Mouse (Mus musculus) right cerebral cortex, adult 2 months (tissue): ENCODE measurements at regions not wholly inside any gene's neighbourhood (a gene's known extent, or its start where the extent isn't known, plus 50 kb on each side); places are given as distances from the start of the nearest gene placed in this dataset.

Experiments
- DNase-seq, 2 experiments: peaks; one replicate each; pipeline ENCODE4 v3.0.0; 2021 to 2022; ENCODE audit warnings: low spot score in 2 of 2

DNA sequence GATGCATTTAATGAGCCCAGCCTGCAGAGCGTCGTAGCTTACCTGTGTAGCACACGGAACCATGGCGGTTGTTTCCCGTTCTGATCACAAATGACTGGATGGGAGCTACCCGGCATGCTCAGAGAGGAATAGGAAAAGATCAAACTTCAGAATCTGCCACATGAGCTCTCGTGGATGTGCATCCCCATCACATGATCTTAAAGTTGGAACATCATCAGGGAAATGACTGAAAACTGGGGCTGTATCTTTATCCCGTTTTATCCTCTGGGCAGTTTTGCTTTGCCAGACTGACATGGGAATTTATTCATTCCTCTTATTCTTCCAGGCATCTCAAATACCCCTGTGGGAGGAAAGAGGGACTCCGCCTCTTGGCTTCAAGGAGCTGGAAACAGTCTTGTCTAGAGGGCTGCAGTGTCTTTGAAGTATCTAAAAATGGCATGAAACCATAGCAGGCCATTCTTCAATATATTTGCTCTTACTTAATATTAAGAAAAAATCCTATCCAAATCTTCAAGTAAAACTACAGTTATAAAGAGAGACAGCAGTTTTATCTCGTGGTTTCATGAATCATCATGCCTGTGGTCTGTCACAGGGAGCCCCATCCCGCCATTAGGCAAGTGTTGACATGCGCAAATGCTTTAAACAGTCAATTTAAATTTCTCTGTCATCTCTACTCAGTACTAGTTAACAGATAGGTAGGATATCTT lies 339.4 kb downstream of the Foxo1 start:
- DNase-seq: no peak

DNA sequence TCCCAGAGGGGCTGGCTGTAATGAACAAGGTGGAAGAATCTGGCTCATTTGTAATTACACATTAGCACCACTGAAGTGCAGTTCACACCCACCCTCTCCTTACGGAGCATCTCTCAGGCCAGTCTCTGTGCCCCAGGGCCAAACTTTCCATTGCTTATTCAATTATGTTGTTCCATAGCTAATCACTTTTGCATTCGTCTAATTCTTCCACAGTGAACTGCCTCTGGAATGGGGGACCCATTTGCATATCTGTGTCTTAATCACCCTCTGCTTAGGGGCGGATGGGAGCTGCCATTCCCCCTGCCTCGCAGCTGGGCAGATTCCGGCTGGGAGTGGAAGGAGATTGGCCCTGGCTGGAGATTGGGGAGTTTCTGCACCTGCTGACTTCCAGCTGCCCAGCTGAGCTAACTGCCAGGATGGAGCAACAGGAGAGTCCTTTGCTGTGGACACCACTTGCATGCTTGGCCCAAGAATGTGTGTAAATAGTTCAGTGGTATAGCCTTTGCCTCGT lies 337.2 kb downstream of the Foxo1 start:
- DNase-seq: no peak

DNA sequence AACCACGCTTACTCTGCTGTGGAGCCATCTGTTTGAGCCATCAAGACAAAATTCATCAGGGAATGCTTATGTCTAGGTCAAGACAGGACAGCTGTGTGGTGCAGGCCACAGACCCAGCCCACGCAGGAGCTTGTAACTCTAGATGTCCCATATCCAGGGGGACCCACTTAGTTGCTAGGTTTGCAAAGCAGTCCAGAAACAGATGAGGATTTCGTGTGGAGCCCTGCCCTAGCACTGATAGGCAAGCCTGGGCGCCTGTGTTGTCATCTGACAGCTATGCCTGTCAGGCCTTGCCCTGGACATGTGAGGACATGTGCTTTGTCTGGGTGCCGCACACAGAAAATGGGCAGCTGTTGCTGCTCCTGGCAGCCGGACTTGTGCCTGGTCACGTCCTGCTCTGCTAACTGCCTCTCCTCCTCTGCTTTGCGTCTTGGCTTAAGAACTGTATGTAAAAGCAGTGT lies 335.1 kb downstream of the Foxo1 start:
- no peak for DNase-seq

DNA sequence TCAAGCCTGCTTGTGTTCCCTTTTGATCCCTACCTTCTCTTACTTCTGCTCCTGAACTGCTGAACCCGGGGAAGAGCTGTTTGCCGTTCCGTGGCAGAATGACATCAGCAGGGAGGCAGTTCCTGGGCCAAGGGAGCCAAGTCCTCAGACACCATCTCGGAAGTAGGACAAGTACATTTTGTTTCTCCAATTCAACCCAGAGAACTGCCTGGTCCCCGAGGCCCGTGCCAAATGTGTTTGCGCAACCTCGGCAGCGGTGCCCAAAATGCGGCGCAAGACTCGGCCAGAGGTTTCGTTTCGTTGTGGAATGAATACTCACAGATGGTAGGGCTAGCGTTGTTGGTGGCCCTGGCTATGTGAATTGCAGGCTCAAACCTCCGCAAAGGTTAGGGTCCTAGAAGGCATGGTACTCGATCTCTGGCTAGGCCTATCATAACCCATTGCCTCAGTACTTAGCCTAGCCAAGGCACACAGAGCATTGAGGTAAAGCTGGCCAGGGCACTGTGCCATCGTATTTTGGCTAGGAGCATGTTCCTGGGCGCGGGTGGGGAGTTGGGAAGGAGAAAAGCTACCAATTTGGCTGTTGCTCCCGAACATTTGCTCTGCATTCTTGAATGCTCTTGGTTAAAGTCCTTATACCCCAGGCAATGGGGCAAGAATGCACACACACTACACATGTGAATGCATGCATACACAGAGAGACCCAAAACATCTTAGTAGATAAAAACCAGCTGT lies 333.0 kb downstream of the Foxo1 start:
- DNase-seq: peak; percentile 34 to 63

DNA sequence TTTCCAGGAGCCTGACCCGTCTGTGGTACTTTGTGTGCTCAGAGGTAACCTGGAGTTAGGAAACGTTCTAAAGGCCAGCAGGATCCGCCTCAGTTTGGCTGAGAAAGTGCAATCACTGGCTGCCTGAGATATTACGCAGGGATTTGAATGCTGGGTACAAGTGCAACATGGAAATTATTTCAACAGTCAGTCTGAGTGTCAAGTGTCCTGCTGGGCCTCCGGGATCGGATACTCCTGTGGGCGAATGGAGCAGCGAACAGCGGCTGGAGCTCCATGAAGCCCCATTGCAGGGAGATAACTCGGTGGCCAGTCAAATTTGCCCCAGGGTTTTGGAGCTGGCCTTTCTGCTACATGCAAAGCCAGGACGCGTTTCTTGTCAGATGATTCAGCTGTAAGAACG lies 332.4 kb downstream of the Foxo1 start:
- no peak for DNase-seq

DNA sequence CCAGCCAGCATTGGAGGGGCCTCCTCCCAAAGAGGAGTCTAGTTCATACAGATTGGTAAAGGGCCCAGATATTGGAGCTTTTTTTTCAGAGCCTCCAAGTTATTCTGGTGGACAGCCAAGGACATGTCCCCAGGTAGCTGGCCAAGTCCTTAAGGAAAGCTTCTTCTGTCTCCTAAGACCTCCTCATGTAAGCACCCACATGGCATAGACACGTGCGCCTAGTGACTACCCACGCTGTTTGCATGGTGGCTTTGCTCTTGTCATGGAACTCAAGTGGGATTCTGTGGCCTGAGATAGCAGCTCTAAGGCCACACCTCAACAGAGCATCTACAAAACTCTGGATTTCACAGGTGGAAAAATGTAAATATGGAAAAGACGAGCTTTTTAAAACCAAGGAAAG lies 332.0 kb downstream of the Foxo1 start:
- DNase-seq: no peak

DNA sequence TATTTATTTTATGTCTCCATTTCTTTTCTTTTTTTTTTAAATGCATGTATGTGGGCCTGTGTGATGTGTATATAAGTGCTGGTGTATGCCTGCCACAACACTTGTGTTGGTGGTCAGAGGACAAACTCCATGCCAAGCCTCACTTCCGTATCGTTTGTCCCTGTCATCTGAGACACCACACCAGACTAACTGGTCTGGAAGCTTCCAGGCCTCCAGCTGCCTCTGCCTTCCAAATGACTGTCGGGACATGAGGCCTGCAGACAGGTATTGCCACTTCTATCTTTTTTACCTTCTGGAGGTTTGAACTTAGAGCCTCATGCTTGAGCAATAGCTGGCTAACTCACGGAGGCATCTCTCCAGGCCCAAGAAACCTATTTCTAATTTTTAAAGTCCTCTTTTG lies 318.3 kb downstream of the Foxo1 start:
- no peak for DNase-seq

DNA sequence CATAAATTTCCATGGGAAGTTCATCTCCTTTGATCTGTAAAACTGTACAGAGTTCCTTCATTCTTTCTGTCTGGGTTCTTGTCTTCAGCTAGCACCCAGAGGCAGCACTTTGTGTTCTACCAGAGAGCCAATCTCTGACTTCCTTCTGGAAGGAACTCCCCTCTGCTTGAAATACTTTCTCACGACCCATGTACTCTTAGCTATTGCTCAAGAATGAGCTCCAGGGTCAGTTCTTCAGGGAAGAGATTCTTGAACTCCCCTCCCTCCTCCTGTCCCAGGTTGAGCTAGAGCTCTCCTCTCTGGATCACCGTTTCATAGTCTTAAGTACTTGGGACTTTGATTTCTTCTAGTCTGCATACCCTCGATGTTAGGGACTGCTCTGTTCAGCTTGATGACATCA lies 311.8 kb downstream of the Foxo1 start:
- DNase-seq: no peak

DNA sequence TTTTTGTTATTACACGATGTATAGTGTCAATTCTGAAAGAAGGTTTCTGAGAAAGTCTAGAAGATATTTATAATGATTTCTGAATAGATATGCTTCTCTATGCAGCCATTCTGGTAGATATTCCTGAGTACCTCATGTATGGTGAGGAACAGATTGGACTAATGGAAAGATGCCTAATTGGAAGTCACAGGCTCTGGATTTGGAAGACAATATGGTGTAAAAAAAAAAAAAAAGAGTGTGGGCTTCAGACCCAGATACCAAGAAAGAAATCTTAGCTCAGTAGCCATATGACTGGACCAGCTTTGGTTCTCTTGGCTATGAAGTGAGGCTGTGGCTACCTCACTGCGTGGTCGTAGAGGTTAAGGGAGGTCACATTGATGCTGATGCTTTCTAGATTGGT lies 311.0 kb downstream of the Foxo1 start:
- no peak for DNase-seq

DNA sequence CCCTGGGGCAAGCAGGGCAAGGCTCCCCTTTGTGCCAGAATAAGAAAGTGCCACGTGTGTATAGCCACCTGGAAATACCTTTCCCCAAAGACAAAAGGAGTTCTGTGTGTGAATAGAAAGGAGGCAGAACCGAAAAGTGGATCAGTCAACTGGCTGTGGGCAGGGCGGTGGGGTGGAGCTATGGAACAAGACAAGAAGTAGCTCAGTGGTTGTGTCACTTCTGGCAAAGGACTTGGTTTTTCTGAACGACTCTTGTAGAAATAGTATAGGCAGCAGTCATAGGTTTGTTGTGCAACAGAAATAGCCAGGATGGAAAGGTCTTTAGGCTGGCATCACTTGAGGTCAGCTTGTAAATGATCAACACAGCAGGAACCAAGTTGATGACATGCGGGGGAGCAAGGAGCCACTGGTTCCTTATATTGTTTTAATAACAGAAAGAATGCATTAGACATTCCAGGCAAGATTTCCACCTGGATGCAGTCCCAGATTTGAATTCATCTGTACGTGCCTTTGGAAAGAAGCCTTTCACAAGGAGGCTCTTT lies 308.6 kb downstream of the Foxo1 start:
- peak in 1 of 2 experiments; percentile 23 for DNase-seq

DNA sequence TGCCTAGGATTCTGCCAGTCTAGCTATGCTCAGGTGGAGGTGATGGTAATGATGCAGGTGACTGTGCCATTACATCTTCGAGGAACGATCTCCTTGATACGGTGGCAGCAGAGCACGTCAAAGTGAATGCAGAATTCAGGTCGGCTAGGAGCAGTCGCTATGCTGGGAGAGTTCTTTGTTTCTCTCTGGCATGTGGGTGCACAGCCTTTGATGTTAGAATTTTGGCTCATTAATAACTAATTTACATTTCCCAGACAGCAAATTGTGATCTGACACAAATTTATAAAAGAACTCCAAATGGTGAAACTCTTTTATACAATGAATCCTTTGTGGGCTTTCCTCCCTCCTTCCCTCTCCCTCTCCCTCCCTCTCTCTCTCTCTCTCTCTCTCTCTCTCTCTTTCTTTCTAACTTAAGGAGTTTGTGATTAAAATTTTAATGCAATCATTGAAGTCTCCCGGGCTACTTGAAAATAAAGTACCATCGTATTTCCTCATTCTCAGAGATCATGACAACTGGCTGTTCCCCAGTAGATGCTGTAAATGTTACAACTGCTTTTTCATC lies 307.2 kb downstream of the Foxo1 start:
- DNase-seq: no peak

DNA sequence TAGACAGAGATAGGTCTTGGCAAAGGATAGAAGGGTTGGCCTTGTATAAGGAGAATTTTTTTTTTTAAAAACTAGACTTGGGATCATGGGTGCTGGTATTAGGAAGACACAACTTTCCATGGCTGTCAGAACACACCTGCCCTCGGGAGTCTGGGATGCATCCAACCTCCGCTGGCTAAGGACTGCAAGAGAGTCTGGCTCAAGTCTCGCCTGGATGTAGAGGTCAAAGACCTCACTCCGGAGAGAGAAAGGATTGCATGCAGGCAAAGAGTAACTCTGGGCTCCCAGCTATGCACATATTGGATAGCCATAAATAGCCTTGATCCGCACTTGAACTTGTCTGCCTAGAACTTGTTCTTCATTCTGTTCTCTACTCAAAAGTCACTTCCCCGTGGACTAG lies 306.2 kb downstream of the Foxo1 start:
- DNase-seq: no peak

DNA sequence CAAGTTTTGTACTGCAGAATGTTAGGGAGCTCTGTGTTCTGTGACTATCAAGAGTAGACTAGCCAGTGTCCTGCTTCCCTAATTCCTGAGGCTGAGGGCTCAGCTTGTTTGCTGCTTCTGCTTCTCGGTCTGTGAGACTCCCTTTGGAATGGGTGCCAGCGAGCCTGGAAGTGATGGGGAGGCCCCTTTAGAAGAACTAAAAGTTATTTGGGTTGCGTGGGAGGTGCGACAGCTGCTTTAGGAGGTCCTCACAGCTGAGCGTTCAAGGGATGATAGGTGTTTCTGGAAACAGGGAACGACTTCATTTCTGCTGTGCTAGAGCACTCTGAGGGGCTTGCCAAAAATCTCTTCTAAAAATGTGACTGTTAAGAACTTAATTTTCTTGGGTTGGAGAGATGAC lies 305.7 kb downstream of the Foxo1 start:
- peak; percentile 62 to 67 for DNase-seq

DNA sequence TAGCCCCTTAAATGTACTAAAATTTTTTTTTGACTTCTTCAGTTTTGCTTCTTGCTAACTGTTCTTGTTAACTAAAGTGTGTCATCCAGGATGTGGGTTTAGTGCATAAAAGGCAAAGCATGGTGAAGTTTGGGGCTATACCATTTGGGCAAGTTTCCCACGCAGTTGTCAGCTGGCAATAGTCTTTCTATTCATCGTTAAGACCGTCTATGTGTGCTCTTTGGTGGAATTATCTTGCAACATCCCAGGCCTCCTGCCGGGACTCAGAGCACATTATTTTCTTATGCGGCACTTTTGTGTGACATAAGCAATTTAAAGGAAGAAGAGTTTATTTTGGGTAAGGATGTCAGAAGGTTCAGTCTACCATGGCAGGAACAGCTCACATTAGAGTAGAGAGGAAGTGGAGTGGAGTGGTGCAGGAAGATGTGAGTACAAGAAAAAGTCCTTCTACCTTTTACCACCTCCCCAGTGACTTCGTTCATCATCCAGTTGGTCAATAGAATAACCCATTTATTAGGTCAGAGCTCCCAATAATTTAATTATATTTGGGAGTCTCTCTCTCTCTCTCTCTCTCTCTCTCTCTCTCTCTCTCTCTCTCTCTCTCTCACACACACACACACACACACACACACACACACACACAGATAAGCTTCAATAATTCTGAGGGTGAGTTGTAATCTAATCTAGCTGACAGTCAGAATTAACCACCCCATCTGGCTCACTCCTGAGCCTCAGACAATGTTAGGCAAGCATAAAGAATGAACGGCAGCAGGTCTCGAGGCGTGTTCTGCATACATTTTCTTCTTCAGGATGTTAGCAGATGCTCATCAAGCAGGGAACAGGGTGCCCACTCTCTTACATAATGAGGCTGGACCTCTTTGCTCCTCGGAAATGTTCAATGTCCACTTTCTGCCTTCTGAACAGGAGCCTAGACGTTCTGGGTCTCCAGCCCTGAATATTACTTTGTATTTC lies 304.7 kb downstream of the Foxo1 start:
- DNase-seq: no peak

DNA sequence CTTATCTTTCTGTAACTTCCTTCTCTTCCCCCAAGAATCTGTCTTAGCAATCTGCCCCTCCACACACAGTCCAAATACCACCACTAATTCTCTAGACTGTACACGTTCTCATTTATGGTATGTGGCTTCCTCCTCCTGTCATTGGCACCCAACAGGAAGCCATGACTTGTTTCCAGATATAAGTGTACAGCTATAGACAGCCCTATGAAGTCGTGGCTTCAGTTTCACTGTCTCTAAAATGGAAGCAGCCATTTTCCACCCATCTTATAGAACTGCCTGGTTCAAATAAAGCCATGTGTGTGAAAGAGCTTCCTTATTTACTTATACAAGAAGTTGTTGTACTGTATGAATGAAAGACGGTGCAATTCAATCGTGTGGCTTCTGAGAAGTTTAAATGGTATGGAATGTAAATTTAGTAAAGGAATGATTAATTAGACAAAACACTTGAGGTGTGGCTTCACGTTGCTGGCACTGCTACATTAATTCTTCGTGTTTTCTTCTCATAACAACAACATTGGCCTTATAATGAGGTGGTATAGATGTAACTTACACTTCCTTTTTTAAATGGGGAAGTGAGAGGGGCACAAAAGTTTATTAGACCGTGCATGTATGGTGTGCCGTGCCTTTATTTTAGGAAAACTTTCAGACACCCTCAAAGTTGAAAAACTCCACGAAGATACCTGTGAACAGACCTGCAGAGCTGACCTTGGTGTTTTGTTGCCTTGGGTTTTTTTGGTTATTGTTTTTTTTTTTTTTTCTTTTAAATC lies 299.7 kb downstream of the Foxo1 start:
- no peak for DNase-seq

DNA sequence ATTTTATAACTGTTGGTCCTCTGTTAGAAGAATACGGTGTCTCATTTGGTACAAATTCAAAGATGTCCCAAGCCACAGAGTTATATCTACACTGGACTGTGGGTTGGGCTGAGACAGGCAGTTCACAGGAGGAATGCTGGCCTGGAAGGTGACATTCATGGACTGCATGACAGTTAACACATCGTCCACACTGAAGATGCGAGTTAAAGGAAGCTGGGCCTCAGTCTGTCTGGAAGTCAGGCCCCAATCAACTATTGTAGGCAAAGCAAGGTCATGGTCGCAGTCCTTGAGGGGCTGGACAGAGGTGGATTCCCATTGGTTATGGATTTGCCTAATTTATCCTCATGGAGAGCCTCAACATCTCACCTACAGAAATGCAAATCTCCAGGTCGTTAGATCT lies 295.5 kb downstream of the Foxo1 start:
- no peak for DNase-seq

DNA sequence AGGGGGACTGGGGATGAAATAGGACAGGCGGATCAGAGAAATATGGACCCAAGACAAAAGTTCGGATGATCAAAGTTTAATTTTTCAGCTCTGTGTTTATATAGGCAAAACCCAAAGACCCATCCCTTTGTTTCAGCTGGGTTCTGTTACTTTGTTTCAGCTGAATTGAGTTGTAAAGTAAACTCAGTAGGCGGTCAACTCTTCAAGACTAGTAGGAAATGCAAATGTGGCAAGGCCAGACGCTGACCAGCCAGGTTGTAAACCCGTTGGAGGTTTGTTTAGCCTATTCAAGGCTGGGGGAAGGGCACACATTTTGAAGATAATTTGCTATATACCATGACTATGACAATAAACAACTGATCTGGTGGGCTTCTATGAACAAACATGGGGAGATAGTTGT lies 294.7 kb downstream of the Foxo1 start:
- DNase-seq: no peak

DNA sequence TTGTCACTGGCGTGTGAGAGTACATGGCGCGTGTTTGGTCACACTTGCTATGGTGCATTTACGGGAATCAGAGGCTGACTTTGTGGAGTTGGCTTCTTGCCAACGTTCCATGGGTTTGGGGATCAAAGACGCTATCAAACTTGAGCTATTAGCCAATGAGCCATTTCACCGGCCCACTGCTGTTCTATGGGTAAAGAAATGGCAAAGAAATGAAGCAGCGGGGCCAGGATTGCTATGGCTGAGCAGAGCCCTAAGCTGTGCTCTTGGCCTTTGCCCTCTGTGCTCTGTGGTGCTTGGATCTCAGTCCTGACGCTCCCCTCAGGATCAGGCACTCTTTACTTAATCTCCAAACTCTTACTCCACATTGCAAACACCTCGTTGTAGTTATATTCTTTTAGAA lies 291.3 kb downstream of the Foxo1 start:
- DNase-seq: no peak

DNA sequence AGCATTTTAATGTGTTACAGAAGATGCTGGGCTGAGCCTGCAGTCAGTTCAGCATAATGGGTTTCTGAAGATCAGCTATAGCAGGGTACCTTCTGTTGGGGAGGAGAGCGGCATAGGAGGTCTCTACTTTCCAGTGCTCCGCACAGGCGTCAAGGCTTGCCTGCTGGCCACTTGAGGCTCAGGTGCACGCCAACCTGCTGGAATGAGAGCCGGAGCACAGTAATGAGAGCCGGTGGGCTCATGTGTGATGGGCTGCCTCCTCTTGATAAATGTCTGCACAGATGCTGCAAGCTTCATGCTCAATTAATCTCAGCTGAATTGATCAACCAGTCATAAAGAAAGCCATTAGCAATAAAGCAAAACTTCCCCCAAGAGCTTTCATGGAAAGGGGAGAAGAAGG lies 290.6 kb downstream of the Foxo1 start:
- DNase-seq: no peak

DNA sequence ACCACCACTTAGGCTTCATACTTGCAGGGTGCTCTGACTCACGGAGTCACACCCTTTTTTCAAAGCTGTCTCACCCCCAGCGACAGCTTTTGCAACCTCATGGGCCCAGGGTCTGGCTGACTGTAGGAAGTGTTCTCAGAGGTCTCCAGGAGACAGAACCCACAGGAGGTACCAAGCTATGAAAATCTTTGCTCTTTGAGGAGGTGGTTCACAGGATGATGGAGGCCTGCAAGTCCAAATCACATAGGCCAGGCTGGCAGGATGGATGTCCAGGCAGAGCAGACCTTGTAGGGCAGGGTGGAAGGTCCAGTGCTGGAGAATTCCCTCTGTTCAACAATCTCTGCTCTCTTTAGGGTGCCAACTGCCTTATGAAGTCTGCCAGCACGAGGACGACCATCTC lies 289.2 kb downstream of the Foxo1 start:
- DNase-seq: no peak

DNA sequence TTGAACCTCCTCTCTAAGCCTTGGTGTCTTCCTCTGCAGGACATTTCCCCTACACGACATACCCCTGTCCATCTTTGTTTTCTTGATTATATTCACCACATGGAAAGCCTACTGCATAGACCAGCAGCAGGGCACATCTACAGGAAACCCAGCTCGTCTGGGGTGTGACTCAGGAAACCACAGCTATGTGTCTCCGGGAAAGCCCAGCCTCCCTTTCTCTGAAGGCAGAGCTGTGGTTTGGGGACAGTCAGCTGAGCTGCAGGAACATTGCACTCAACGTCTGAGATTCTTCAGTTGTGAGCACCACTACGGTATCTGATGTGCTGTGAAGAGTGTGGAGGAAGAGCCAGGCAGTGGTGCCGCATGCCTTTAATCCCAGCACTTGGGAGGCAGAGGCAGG lies 286.9 kb downstream of the Foxo1 start:
- DNase-seq: no peak
